Mouse (Mus musculus): ENCODE measurements around the gene Prkg1.

DNA sequence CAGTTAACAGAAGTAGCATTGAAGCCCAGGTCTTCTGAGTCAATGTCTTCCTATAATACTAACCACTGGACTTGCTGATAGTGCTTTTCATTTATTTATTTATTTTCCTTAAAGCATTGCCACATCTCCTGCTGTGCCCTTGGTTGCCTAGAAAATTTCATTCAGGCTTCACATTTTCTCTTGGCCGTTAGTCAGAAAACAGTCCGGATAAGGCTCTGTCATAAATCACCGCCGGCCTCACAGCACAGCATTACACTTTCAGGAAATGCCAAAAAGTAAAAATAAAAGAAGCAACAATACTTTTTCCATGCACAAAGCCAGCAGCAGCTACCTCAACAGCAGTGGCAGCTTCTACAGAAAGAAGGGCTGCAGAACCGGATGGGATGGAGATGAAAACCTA, 234.2 kb downstream of the Prkg1 start:
- TF ChIP-seq POLR2A (IDR thresholded peaks at IDR 0.05; ENCODE audit: borderline replicate concordance, insufficient read depth, low read length): no peak
- no peak for TF ChIP-seq CTCF (IDR thresholded peaks at IDR 0.05; ENCODE audit: borderline replicate concordance, insufficient read depth, low read depth, low read length)

Measured in cerebellum, adult 2 months (tissue).